Mouse (Mus musculus) left cerebral cortex, postnatal 36 days (tissue): ENCODE measurements around the gene Pgpep1l. TPM values are rescaled to one million over a fixed set of nuclear protein-coding genes. Genes with fewer than 3 reads are reported as not detected.

Experiments
- DNase-seq, 2 experiments: peaks; one replicate each; pipeline ENCODE4 v3.0.0; 2021 to 2022; ENCODE audit warnings: low spot score in 2 of 2, mixed read lengths in 1 of 2
- intact Hi-C: fragments of 180-260 bp; cut with DNase I; formaldehyde crosslinking; loops from one replicate; pipeline ENCODE4 v1.15.1; 2025
- total RNA-seq, 2 experiments: library from RNA; stranded (reverse); gene quantifications; 2 replicates each; pipeline ENCODE4 v1.2.3; 2021

Gene Pgpep1l
- total RNA-seq, 2 experiments from 2014 or later, result 1.5 to 1.9 TPM

GRCm38 (mm10) chr7:68266691-68267090 is 2.7 kb upstream of the Pgpep1l start:
- no peak for DNase-seq
- intact Hi-C loops, result no loop called here

- intact Hi-C loops, result no loop called here
- DNase-seq, result no peak
Observed at GRCm38 (mm10) chr7:68265391-68265790, 1.4 kb upstream of the Pgpep1l start.

- intact Hi-C loops, result no loop called here
Observed at GRCm38 (mm10) chr7:68264531-68264930, 498 bp upstream of the Pgpep1l start.

GRCm38 (mm10) chr7:68263346-68264027 is 546 bp downstream of the Pgpep1l start:
- DNase-seq, result no peak
- intact Hi-C loops, result no loop called here

More at GRCm38 (mm10) chr7:68264531-68264930, 498 bp upstream of the Pgpep1l start:
- DNase-seq, result peak; percentile 72 to 76

GRCm38 (mm10) chr7:68262612-68263200 is 1.3 kb downstream of the Pgpep1l start:
- intact Hi-C loops, result no loop called here

GRCm38 (mm10) chr7:68259523-68260081 is 4.4 kb downstream of the Pgpep1l start:
- intact Hi-C loops, result no loop called here
- no peak for DNase-seq

More at GRCm38 (mm10) chr7:68262612-68263200, 1.3 kb downstream of the Pgpep1l start:
- DNase-seq, result no peak

- intact Hi-C loops, result no loop called here
- DNase-seq, result no peak
Observed at GRCm38 (mm10) chr7:68258326-68259150, 5.5 kb downstream of the Pgpep1l start.

GRCm38 (mm10) chr7:68257767-68258166 is 6.3 kb downstream of the Pgpep1l start:
- intact Hi-C loops, result no loop called here
- DNase-seq, result no peak

GRCm38 (mm10) chr7:68250902-68251301 is 13.1 kb downstream of the Pgpep1l start:
- no peak for DNase-seq
- intact Hi-C loops, result no loop called here

GRCm38 (mm10) chr7:68250411-68250810 is 13.6 kb downstream of the Pgpep1l start:
- no peak for DNase-seq
- intact Hi-C loops, result no loop called here

- intact Hi-C loops, result no loop called here
- no peak for DNase-seq
Observed at GRCm38 (mm10) chr7:68246249-68246648, 17.8 kb downstream of the Pgpep1l start.

GRCm38 (mm10) chr7:68245681-68246080 is 18.4 kb downstream of the Pgpep1l start:
- intact Hi-C loops, result no loop called here
- DNase-seq, result no peak

- no peak for DNase-seq
- intact Hi-C loops, result no loop called here
Observed at GRCm38 (mm10) chr7:68241205-68241604, 22.8 kb downstream of the Pgpep1l start.

GRCm38 (mm10) chr7:68239220-68239827 is 24.7 kb downstream of the Pgpep1l start:
- intact Hi-C loops, result no loop called here
- no peak for DNase-seq

- intact Hi-C loops, result no loop called here
- no peak for DNase-seq
Observed at GRCm38 (mm10) chr7:68236817-68237216, 27.2 kb downstream of the Pgpep1l start.

- DNase-seq, result no peak
- intact Hi-C loops, result no loop called here
Observed at GRCm38 (mm10) chr7:68233619-68234223, 30.3 kb downstream of the Pgpep1l start.

GRCm38 (mm10) chr7:68232521-68232920 is 31.5 kb downstream of the Pgpep1l start:
- no peak for DNase-seq
- intact Hi-C loops, result no loop called here

- intact Hi-C loops, result no loop called here
- DNase-seq, result no peak
Observed at GRCm38 (mm10) chr7:68230831-68231230, 33.2 kb downstream of the Pgpep1l start.

- intact Hi-C loops, result no loop called here
- DNase-seq, result no peak
Observed at GRCm38 (mm10) chr7:68228491-68228890, 35.5 kb downstream of the Pgpep1l start.
